Mouse (Mus musculus) cerebellum, postnatal 10 days (tissue): ENCODE measurements at regions not wholly inside any gene's neighbourhood (a gene's known extent, or its start where the extent isn't known, plus 50 kb on each side); places are given as distances from the start of the nearest gene placed in this dataset.

Experiments
- DNase-seq, 2 experiments: peaks; one replicate each; pipeline ENCODE4 v3.0.0; 2021; ENCODE audit warnings: mixed read lengths in 2 of 2

DNA sequence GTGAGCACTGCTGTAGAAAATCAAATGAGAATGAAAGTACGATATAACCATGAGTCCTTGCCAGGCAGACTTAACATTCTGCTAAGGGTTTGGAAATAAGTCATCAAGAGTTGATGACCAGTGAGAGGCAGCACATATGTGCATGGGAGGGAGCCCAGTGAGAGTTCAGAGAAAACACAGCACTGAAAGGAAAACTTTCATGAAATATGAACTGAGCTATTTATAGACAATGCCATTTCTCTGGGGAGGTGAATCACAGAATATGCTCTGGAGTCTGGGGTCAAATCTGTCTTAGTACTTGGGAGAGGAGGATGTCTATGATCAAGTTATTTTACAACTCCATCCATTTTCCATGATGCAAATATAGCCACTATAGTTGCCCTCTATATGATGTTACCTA lies 579.4 kb upstream of the Isx start:
- DNase-seq: no peak

DNA sequence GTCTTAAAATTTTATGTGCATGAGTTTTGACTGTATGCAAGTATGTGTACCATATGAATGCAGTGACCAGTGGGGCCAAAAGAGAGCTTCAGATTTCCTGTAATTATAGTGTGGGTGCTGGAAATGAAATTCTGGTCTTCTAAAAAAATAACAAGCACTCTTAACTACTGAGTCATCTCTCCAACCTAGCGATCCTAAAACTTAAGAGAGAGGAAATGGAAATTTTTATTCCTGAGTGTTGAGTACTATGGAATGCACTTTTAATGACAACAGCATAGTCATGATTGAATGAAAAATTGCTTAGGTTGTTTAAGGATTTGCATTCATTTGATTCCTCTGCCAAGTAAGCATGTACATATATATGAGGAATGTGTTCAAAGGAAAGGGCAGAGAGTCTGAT lies 575.3 kb upstream of the Isx start:
- no peak for DNase-seq

GRCm38 (mm10) chr8:74309810-74310209 lies 563.2 kb upstream of the Isx start:
- no peak for DNase-seq

- DNase-seq: no peak
These were observed 557.6 kb upstream of the Isx start for GRCm38 (mm10) chr8:74315382-74315781.

DNA sequence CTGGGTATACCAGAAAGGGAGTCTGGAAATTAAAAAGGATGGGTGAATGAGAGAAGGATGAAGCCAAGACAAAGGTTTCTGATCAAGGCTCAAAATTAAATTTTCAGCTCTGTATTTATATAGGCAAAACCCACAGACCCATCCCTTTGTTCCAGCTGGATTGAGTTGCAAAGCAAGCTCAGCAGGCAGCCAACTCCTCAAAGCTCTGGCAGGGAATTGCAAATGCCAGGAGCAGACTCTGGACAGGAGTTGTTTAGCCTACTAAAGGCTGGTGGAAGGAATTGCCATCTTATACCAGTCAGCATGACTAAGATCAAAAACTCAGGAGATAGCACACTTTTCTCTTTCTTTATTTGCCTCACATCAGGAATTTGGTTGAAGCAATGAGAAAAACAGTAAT lies 545.5 kb upstream of the Isx start:
- peak in 1 of 2 experiments; percentile 2 for DNase-seq

DNA sequence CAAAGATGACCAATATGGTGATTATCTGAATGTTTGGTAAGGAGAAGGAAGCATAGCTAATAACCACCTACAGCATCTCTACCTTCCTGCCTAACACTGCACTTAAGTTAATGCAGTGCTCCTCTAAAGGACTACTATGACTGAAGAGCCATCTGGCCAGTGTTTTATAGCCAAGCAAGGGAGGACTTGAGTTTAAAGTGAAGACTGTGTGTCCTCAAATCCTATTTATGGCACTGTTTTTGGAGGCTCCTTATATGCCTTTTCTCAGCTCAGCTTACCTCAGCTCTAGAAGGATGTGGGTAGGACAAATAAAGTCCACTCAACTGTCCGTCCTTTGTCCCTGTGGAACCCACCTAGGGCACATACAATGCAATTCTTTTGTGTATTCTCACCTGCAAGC lies 529.0 kb upstream of the Isx start:
- no peak for DNase-seq
